In the genomic region with DNA sequence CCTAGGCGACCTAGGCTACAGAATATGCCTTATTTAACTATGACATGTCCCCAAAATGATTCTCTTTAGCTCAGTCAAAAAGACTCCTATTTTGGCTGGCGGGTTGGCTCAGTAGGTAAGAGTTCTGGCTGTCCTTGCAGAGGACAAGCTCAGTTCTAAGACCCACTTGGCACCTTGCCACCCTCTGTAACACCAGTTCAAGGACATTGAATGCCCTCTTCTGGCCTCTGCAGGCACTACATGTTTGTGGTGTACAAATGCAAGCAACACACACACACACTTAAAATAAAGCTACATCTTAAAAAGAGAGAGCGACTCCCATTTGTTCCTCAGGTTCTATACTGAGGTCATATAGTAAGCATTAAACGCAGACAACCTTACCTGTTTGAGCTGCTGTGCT, we compare ENCODE assay signal across 11 mouse cellular contexts. TPM values are rescaled to one million over a fixed set of nuclear protein-coding genes. Genes with fewer than 3 reads are reported as not detected.
DNase-seq lines count a peak whose midpoint lies in the region; ATAC-seq lines count a peak whose summit lies in the region.
"Had no signal": no experiment of that assay in that cellular context is flagged by ENCODE, and none has a peak within 500 bp of the region (broad histone marks: within the 10 kb centered on the region; RNA-seq: fewer than 3 reads in every experiment).

No protein-coding gene starts in this region.

- no peak overlapping the region for H3K4me3 ChIP-seq in kidney, embryonic 15.5 days (replicated peaks)
- H3K4me3 ChIP-seq: limb, embryonic 10.5 days; midbrain, embryonic 15.5 days had no signal

- peaks cover 88% of the 10 kb centered on the region for H3K36me3 ChIP-seq in kidney, embryonic 15.5 days
- H3K36me3 ChIP-seq: midbrain, embryonic 15.5 days had no signal

- DNase-seq in CD4-positive, CD25-positive, alpha-beta regulatory T cell, adult 2 months (ENCODE audit: low read depth, low spot score), result peak; percentile 43
- DNase-seq in kidney, postnatal 10 days, result peak; percentile 33
- peak; percentile 26 for DNase-seq in A20 (ENCODE audit: low read depth, low spot score)
- no peak for DNase-seq in gastrocnemius, adult 18-20 months (ENCODE audit: low spot score)
- DNase-seq in layer of hippocampus, adult 11-12 months (ENCODE audit: low spot score), result no peak

- H3K4me2 ChIP-seq in kidney, embryonic 15.5 days, result no peak overlapping the region
- H3K4me2 ChIP-seq: hindbrain, embryonic 14.5 days; midbrain, embryonic 15.5 days had no signal

- H3K9me3 ChIP-seq in kidney, embryonic 15.5 days (replicated peaks), result no peaks in the 10 kb centered on the region
- H3K9me3 ChIP-seq: limb, embryonic 10.5 days; midbrain, embryonic 15.5 days had no signal

- WGBS in kidney, embryonic 15.5 days, result 94% methylated on average over 4 of the region's 4 CpGs

- no peak overlapping the region for H3K9ac ChIP-seq in kidney, embryonic 15.5 days
- H3K9ac ChIP-seq: hindbrain, embryonic 14.5 days; midbrain, embryonic 15.5 days had no signal

- no peaks in the 10 kb centered on the region for H3K27me3 ChIP-seq in kidney, embryonic 15.5 days
- H3K27me3 ChIP-seq: midbrain, embryonic 15.5 days had no signal

- H3K4me1 ChIP-seq in kidney, embryonic 15.5 days, result no peaks in the 10 kb centered on the region
- H3K4me1 ChIP-seq: limb, embryonic 10.5 days; midbrain, embryonic 15.5 days had no signal

- no peak overlapping the region for H3K27ac ChIP-seq in kidney, embryonic 15.5 days
- H3K27ac ChIP-seq: hindbrain, embryonic 14.5 days; limb, embryonic 10.5 days; midbrain, embryonic 15.5 days had no signal

- no peak for ATAC-seq in CD4-positive, CD25-positive, alpha-beta regulatory T cell, adult 4 months
- no peak for ATAC-seq in kidney, embryonic 15.5 days (replicated peaks; ENCODE audit: low FRiP score)
- 0 out of 2 replicates have a peak, but pooled peaks have one; percentile 23 for ATAC-seq in erythroid progenitor cell, adult 5-6 weeks (replicated peaks; ENCODE audit: low FRiP score, poor library complexity, severe bottlenecking)
- ATAC-seq: midbrain, embryonic 15.5 days had no signal

RNA-seq across cellular contexts. Expression of gene Anln, which starts 16.2 kb away (rescaled TPM):
- polyA plus RNA-seq in CD4-positive, CD25-positive, alpha-beta regulatory T cell, adult 4 months (2017; shearing (Covaris generic)), result 1 to 10 TPM; 2.8 to 4.3 TPM
- polyA plus RNA-seq in kidney, embryonic 15.5 days (2015; fragmentation: Nextera tagmentation; extraction: Ambion mirVana), result 44.8 and 49.6 TPM in 2 replicates
- 461 and 582 TPM in 2 replicates for total RNA-seq in erythroid progenitor cell, adult 5-6 weeks (2015; ENCODE audit: low replicate concordance)
- 576 and 591 TPM in 2 replicates for total RNA-seq in erythroid progenitor cell, adult 5-6 weeks (2017; ENCODE audit: low replicate concordance)
- 1 to 10 TPM; 1.3 TPM for total RNA-seq in gastrocnemius, adult 18-20 months (2021)

RNA-seq across cellular contexts. Expression of gene 9530077C05Rik, which starts 38.6 kb away (rescaled TPM):
- polyA plus RNA-seq in CD4-positive, CD25-positive, alpha-beta regulatory T cell, adult 4 months (2017; shearing (Covaris generic)), result 1 to 10 TPM; 1.1 to 1.2 TPM
- polyA plus RNA-seq in kidney, embryonic 15.5 days (2015; fragmentation: Nextera tagmentation; extraction: Ambion mirVana), result 3.6 and 5.0 TPM in 2 replicates
- total RNA-seq in erythroid progenitor cell, adult 5-6 weeks (2015; ENCODE audit: low replicate concordance), result 4.7 and 31.4 TPM in 2 replicates
- total RNA-seq in erythroid progenitor cell, adult 5-6 weeks (2017; ENCODE audit: low replicate concordance), result 5.1 and 6.7 TPM in 2 replicates
- total RNA-seq in gastrocnemius, adult 18-20 months (2021), result under 1 TPM; 0.32 to 0.38 TPM

Comparison
In these comparisons a context has a peak if more than half of its experiments do, and no peak if none do; other contexts are left out.
1. DNase-seq: peak in CD4-positive, CD25-positive, alpha-beta regulatory T cell, adult 2 months (single experiment), kidney, postnatal 10 days (single experiment) and A20 (single experiment); none in gastrocnemius, adult 18-20 months (single experiment) and layer of hippocampus, adult 11-12 months (single experiment).
2. RNA of gene Anln, which starts 16.2 kb away (total RNA-seq): 461 to 591 TPM in erythroid progenitor cell, adult 5-6 weeks; 1.3 TPM in gastrocnemius, adult 18-20 months; every median in the first group is over 100 times any median in the second.
3. RNA of gene 9530077C05Rik, which starts 38.6 kb away (total RNA-seq): 4.7 to 31.4 TPM in erythroid progenitor cell, adult 5-6 weeks; 0.32 to 0.38 TPM in gastrocnemius, adult 18-20 months; every median in the first group is over 4 times any median in the second.